Mouse (Mus musculus) midbrain, embryonic 12.5 days (tissue): Measurements from ENCODE around the gene Gabarap. TPM values are rescaled to one million over a fixed set of nuclear protein-coding genes. Genes with fewer than 3 reads are reported as not detected.

Experiments
- ATAC-seq: fragments of 200-750 bp; cut with Nextera tagmentation; 2 replicates; pipeline ENCODE4 v1.8.0; 2017; ENCODE audit warnings: low read depth, moderate TSS enrichment, moderate library complexity; ENCODE audit not compliant: low FRiP score
- H3K27ac ChIP-seq: fragments of 300-500 bp; sonication (generic); replicated peaks from 2 replicates; pipeline ENCODE4 v1.5.1; 2016; ENCODE audit warnings: mild to moderate bottlenecking
- H3K27me3 ChIP-seq: fragments of 300-500 bp; sonication (generic); 2 replicates; pipeline ENCODE4 v1.6.1; 2016; ENCODE audit warnings: mild to moderate bottlenecking
- H3K36me3 ChIP-seq: fragments of 300-500 bp; sonication (generic); 2 replicates; pipeline ENCODE4 v1.6.1; 2016
- H3K4me1 ChIP-seq: fragments of 300-500 bp; sonication (generic); 2 replicates; pipeline ENCODE4 v1.6.1; 2016
- H3K4me2 ChIP-seq: fragments of 300-500 bp; sonication (generic); replicated peaks from 2 replicates; pipeline ENCODE4 v1.6.1; 2016; ENCODE audit warnings: mild to moderate bottlenecking, moderate library complexity
- H3K4me3 ChIP-seq: fragments of 300-500 bp; sonication (generic); 2 replicates; pipeline ENCODE4 v1.5.1; 2016; ENCODE audit warnings: mild to moderate bottlenecking
- H3K9ac ChIP-seq: fragments of 300-500 bp; sonication (generic); replicated peaks from 2 replicates; pipeline ENCODE4 v1.6.1; 2016; ENCODE audit warnings: mild to moderate bottlenecking, moderate library complexity
- H3K9me3 ChIP-seq: fragments of 300-500 bp; sonication (generic); 2 replicates; pipeline ENCODE4 v1.6.1; 2016; ENCODE audit warnings: mild to moderate bottlenecking
- WGBS: fragments of 180-500 bp; shearing (Covaris S2); methylation state at CpG from one replicate; pipeline ENCODE4 v1.1.7; 2016; 5-methylcytosine and 5-hydroxymethylcytosine counted together
- polyA plus RNA-seq: library from polyadenylated mRNA; unstranded; fragments of >200 nt; fragmentation: Nextera tagmentation; extraction: Ambion mirVana; gene quantifications from 2 replicates; pipeline ENCODE4 v1.2.1, GENCODE M21; 2016

Gabarap gene
- polyA plus RNA-seq, 1 experiment from 2014 or later: 567 TPM

GRCm38 (mm10) chr11:69956218-69956617 lies 34.7 kb upstream of the Gabarap start:
- no peaks in the 10 kb centered on the region for H3K36me3 ChIP-seq
- H3K27ac ChIP-seq: no peak overlapping the region
- H3K4me3 ChIP-seq: no peak overlapping the region

GRCm38 (mm10) chr11:69960616-69961015 lies 30.3 kb upstream of the Gabarap start:
- H3K4me2 ChIP-seq: no peak overlapping the region
- no peak overlapping the region for H3K27ac ChIP-seq
- H3K27me3 ChIP-seq: peaks cover 51% of the 10 kb centered on the region
- ATAC-seq: no peak
- H3K9me3 ChIP-seq: no peaks in the 10 kb centered on the region
- H3K4me1 ChIP-seq: no peaks in the 10 kb centered on the region
- H3K9ac ChIP-seq: no peak overlapping the region
- 29% methylated on average over 5 of the region's 5 CpGs for WGBS
- no peaks in the 10 kb centered on the region for H3K36me3 ChIP-seq
- H3K4me3 ChIP-seq: no peak overlapping the region

More at GRCm38 (mm10) chr11:69956218-69956617, 34.7 kb upstream of the Gabarap start:
- Histone ChIP-seq H3K4me1 (no peaks in the 10 kb centered on the region), H3K27me3 (peaks cover 21% of the 10 kb centered on the region), H3K9ac (no peak overlapping the region), H3K4me2 (no peak overlapping the region), H3K9me3 (no peaks in the 10 kb centered on the region)
- no peak for ATAC-seq
- 88% methylated on average over 1 of the region's 1 CpGs for WGBS

- no peak for ATAC-seq
- 57% methylated on average over 5 of the region's 5 CpGs for WGBS
- no peak overlapping the region for H3K9ac ChIP-seq
- peaks cover 10% of the 10 kb centered on the region for H3K4me1 ChIP-seq
- H3K27me3 ChIP-seq: peaks cover 63% of the 10 kb centered on the region
- H3K36me3 ChIP-seq: no peaks in the 10 kb centered on the region
- H3K27ac ChIP-seq: no peak overlapping the region
- no peaks in the 10 kb centered on the region for H3K9me3 ChIP-seq
- H3K4me2 ChIP-seq: no peak overlapping the region
- H3K4me3 ChIP-seq: no peak overlapping the region
Measured at GRCm38 (mm10) chr11:69961841-69962240, 29.1 kb upstream of the Gabarap start.

- WGBS: 11% methylated on average over 24 of the region's 24 CpGs
- no peak within 1 kb of the TSS for H3K27ac ChIP-seq
- H3K27me3 ChIP-seq: peaks cover 79% of the 10 kb centered on the region
- peaks cover 22% of the 10 kb centered on the region for H3K36me3 ChIP-seq
- H3K9ac ChIP-seq: no peak within 1 kb of the TSS
- H3K4me3 ChIP-seq: 0 out of 2 replicates have a peak within 1 kb of the TSS, but pooled peaks have one; percentile 2
- ATAC-seq: no peak
- no peaks in the 10 kb centered on the region for H3K9me3 ChIP-seq
- peaks cover 11% of the 10 kb centered on the region for H3K4me1 ChIP-seq
- no peak within 1 kb of the TSS for H3K4me2 ChIP-seq
Measured at GRCm38 (mm10) chr11:69964650-69965270, 26.2 kb upstream of the Gabarap start, which contains the start of gene Cldn7. Gene Cldn7, plus strand, starts transcription at chr11:69964779.

- WGBS: 3% methylated on average over 49 of the region's 49 CpGs
- H3K27ac ChIP-seq: no peak overlapping the region
- peaks cover 79% of the 10 kb centered on the region for H3K27me3 ChIP-seq
- peak overlapping the region; percentile 25; the same call in 1 of the 2 replicates for H3K4me3 ChIP-seq
- no peak for ATAC-seq
- H3K4me2 ChIP-seq: no peak overlapping the region; the same call in 1 of the 2 replicates
- H3K9ac ChIP-seq: 0 out of 2 replicates have a peak overlapping the region, but pooled peaks have one; percentile 51
- peaks cover 11% of the 10 kb centered on the region for H3K4me1 ChIP-seq
- peaks cover 29% of the 10 kb centered on the region for H3K36me3 ChIP-seq
- no peaks in the 10 kb centered on the region for H3K9me3 ChIP-seq
Measured at GRCm38 (mm10) chr11:69965271-69966005, 25.5 kb upstream of the Gabarap start.

GRCm38 (mm10) chr11:69966006-69966859 lies 24.7 kb upstream of the Gabarap start:
- WGBS: 1% methylated on average over 56 of the region's 59 CpGs
- H3K9ac ChIP-seq: peak overlapping the region; percentile 51
- peaks cover 11% of the 10 kb centered on the region for H3K4me1 ChIP-seq
- H3K4me2 ChIP-seq: peak overlapping the region; percentile 47
- H3K4me3 ChIP-seq: peak overlapping the region; percentile 25
- ATAC-seq: no peak
- H3K27me3 ChIP-seq: peaks cover 75% of the 10 kb centered on the region
- H3K9me3 ChIP-seq: no peaks in the 10 kb centered on the region
- no peak overlapping the region for H3K27ac ChIP-seq
- peaks cover 33% of the 10 kb centered on the region for H3K36me3 ChIP-seq

GRCm38 (mm10) chr11:69966860-69967517 lies 24.0 kb upstream of the Gabarap start:
- H3K27me3 ChIP-seq: peaks cover 69% of the 10 kb centered on the region
- 39% methylated on average over 17 of the region's 17 CpGs for WGBS
- no peak overlapping the region for H3K27ac ChIP-seq
- no peak for ATAC-seq
- H3K4me1 ChIP-seq: peaks cover 11% of the 10 kb centered on the region
- H3K9me3 ChIP-seq: no peaks in the 10 kb centered on the region
- H3K4me2 ChIP-seq: peak overlapping the region; percentile 47
- H3K9ac ChIP-seq: peak overlapping the region; percentile 51; the same call in 1 of the 2 replicates
- peak overlapping the region; percentile 25 for H3K4me3 ChIP-seq
- peaks cover 41% of the 10 kb centered on the region for H3K36me3 ChIP-seq

GRCm38 (mm10) chr11:69968793-69969192 lies 22.1 kb upstream of the Gabarap start:
- peaks cover 51% of the 10 kb centered on the region for H3K27me3 ChIP-seq
- no peak overlapping the region for H3K27ac ChIP-seq
- no peaks in the 10 kb centered on the region for H3K9me3 ChIP-seq
- no peak overlapping the region for H3K4me2 ChIP-seq
- no peak overlapping the region for H3K4me3 ChIP-seq
- H3K9ac ChIP-seq: no peak overlapping the region
- peaks cover 55% of the 10 kb centered on the region for H3K36me3 ChIP-seq
- 91% methylated on average over 4 of the region's 4 CpGs for WGBS
- no peak for ATAC-seq
- peaks cover 11% of the 10 kb centered on the region for H3K4me1 ChIP-seq

- Histone ChIP-seq H3K27ac (no peak overlapping the region), H3K4me1 (peaks cover 11% of the 10 kb centered on the region), H3K36me3 (peaks cover 70% of the 10 kb centered on the region), H3K9me3 (no peaks in the 10 kb centered on the region), H3K9ac (no peak overlapping the region), H3K27me3 (peaks cover 37% of the 10 kb centered on the region), H3K4me2 (no peak overlapping the region), H3K4me3 (no peak overlapping the region)
- ATAC-seq: no peak
- 90% methylated on average over 6 of the region's 6 CpGs for WGBS
Measured at GRCm38 (mm10) chr11:69970222-69970621, 20.7 kb upstream of the Gabarap start.

GRCm38 (mm10) chr11:69970775-69971174 lies 20.2 kb upstream of the Gabarap start:
- H3K36me3 ChIP-seq: peaks cover 75% of the 10 kb centered on the region
- no peak overlapping the region for H3K9ac ChIP-seq
- H3K27ac ChIP-seq: no peak overlapping the region
- no peaks in the 10 kb centered on the region for H3K9me3 ChIP-seq
- H3K4me3 ChIP-seq: no peak overlapping the region
- 92% methylated on average over 3 of the region's 3 CpGs for WGBS
- no peak overlapping the region for H3K4me2 ChIP-seq
- H3K27me3 ChIP-seq: peaks cover 31% of the 10 kb centered on the region
- H3K4me1 ChIP-seq: peaks cover 11% of the 10 kb centered on the region
- no peak for ATAC-seq

- H3K4me3 ChIP-seq: no peak overlapping the region
- H3K36me3 ChIP-seq: peaks cover 76% of the 10 kb centered on the region
- H3K9me3 ChIP-seq: no peaks in the 10 kb centered on the region
- no peak for ATAC-seq
- no peak overlapping the region for H3K9ac ChIP-seq
- no peaks in the 10 kb centered on the region for H3K27me3 ChIP-seq
- no peak overlapping the region for H3K4me2 ChIP-seq
- peaks cover 7% of the 10 kb centered on the region for H3K4me1 ChIP-seq
- WGBS: 95% methylated on average over 2 of the region's 2 CpGs
- H3K27ac ChIP-seq: no peak overlapping the region
Measured at GRCm38 (mm10) chr11:69974907-69975306, 16.0 kb upstream of the Gabarap start.
